Mouse (Mus musculus) mature B cell (primary cell): Measurements from ENCODE around the gene Olfr1253.

ENCODE experiments used
- in situ Hi-C: fragments of 300-500 bp; cut with MboI; formaldehyde crosslinking; loops from 2 replicates; pipeline ENCODE4 v1.14.3; 2019

Olfr1253 gene

DNA sequence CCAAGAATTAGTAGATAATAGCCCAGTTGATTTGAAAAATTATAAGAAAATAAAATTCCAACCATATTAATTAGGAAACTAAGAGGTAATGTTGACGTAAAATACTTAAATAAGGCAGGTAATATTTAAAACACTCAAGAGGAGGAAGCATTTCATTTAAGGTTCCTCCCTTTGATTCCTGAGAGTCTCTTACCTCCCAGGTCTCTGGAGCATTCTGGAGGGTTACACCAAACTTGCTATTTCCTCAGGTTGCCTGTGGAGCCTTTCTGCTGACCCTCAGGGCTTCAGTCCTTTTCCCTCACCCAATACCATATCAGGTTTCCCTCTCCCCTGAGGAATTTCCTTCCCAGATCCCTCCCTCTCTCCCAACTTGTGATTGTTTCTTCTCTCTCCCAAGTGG is at the start of gene Olfr1253:
Gene Olfr1253, minus strand, starts transcription at position 101 of the 400 bp plus-strand sequence.
- in situ Hi-C loops: no loop called here

DNA sequence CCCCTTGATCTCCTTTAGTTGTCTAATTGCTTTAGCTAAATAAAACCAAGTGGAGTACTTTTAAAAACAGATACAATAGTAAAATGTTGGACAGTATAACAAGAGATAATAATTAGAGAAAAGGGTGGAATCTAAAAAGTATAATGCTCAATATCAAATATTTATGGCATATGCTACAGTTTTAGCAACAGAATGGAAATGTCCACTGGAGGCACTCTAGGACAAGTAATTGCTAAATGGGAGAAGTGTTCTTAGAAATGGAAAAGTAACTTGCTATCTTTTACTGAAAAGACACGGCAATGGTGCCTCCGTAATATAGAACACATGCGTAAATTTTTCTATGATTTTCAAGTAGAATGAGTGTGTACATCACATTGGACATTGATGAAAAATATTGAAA is 42.7 kb upstream of the Olfr1253 start:
- in situ Hi-C loops: no loop called here

GRCm38 (mm10) chr2:89793519-89793918 is 36.6 kb upstream of the Olfr1253 start, which contains the start of gene Olfr1254:
Gene Olfr1254 (minus strand): TSS chr2:89793619.
- in situ Hi-C loops: no loop called here

GRCm38 (mm10) chr2:89724912-89725311 is 32.0 kb downstream of the Olfr1253 start, which contains the start of gene Olfr1252:
Gene Olfr1252 (minus strand): TSS chr2:89725012.
- in situ Hi-C loops: no loop called here
